In genomic region chr5:136804246-136804645, GRCm38 (mm10) we compare ENCODE assay signal across 17 mouse cellular contexts.
DNase-seq lines count a peak whose midpoint lies in the region; ATAC-seq and TF ChIP-seq lines count a peak whose summit lies in the region.
"Had no signal": no experiment of that assay in that cellular context is flagged by ENCODE, and none has a peak within 500 bp of the region (broad histone marks: within the 10 kb centered on the region; RNA-seq: fewer than 3 reads in every experiment).

No protein-coding gene starts in this region.

- H3K79me2 ChIP-seq in heart, adult 2 months (replicated peaks; ENCODE audit: control insufficient read depth, insufficient read depth, low read length), result no peaks in the 10 kb centered on the region

- H3K9me3 ChIP-seq in heart, embryonic 13.5 days, result no peaks in the 10 kb centered on the region
- H3K9me3 ChIP-seq in embryonic facial prominence, embryonic 12.5 days, result no peaks in the 10 kb centered on the region
- H3K9me3 ChIP-seq in limb, embryonic 12.5 days, result no peaks in the 10 kb centered on the region

- ATAC-seq in heart, embryonic 13.5 days (ENCODE audit: extremely low read depth, insufficient number of reproducible peaks, low FRiP score, low TSS enrichment), result no peak
- ATAC-seq in embryonic facial prominence, embryonic 12.5 days (ENCODE audit: insufficient number of reproducible peaks, insufficient read depth, low FRiP score, low TSS enrichment), result no peak
- ATAC-seq in limb, embryonic 12.5 days (ENCODE audit: insufficient number of reproducible peaks, insufficient read depth, low FRiP score, low TSS enrichment, low read depth), result no peak
- ATAC-seq in monocyte, adult 5-6 weeks (replicated peaks; ENCODE audit: insufficient number of reproducible peaks, low FRiP score, low TSS enrichment, poor library complexity, severe bottlenecking), result no peak
- ATAC-seq: intestine, postnatal 0 days had no signal

- peaks cover 47% of the 10 kb centered on the region for H3K4me1 ChIP-seq in heart, embryonic 13.5 days
- no peaks in the 10 kb centered on the region for H3K4me1 ChIP-seq in heart, adult 2 months (ENCODE audit: control insufficient read depth, insufficient read depth, low read length)
- peaks cover 53% of the 10 kb centered on the region for H3K4me1 ChIP-seq in embryonic facial prominence, embryonic 12.5 days
- H3K4me1 ChIP-seq in limb, embryonic 12.5 days (replicated peaks), result peaks cover 67% of the 10 kb centered on the region

- DNase-seq in heart, adult 2 months, result no peak
- peak; percentile 35 for DNase-seq in 3T3-L1 (ENCODE audit: low read depth, low spot score)
- no peak for DNase-seq in right cerebral cortex, postnatal 10 days (ENCODE audit: low spot score in 2 of 2)
- DNase-seq: adrenal gland, postnatal 25 days; cerebellum, adult 2 months; gastrocnemius, adult 2 months; left cerebral cortex, postnatal 4 days; midbrain, embryonic 14.5 days; spleen, adult 18-20 months; thymus, adult 18-20 months had no signal

- H3K36me3 ChIP-seq in heart, embryonic 13.5 days, result no peaks in the 10 kb centered on the region
- no peaks in the 10 kb centered on the region for H3K36me3 ChIP-seq in heart, adult 2 months (ENCODE audit: control insufficient read depth, insufficient read depth, low read length)
- no peaks in the 10 kb centered on the region; the same call in 1 of the 2 replicates for H3K36me3 ChIP-seq in embryonic facial prominence, embryonic 12.5 days
- H3K36me3 ChIP-seq in limb, embryonic 12.5 days, result peaks cover 3% of the 10 kb centered on the region; the same call in 1 of the 2 replicates

- no peak overlapping the region for H3K4me3 ChIP-seq in heart, embryonic 13.5 days
- no peak overlapping the region for H3K4me3 ChIP-seq in heart, adult 2 months
- no peak overlapping the region for H3K4me3 ChIP-seq in embryonic facial prominence, embryonic 12.5 days
- H3K4me3 ChIP-seq in limb, embryonic 12.5 days (replicated peaks), result no peak overlapping the region
- H3K4me3 ChIP-seq: gastrocnemius, adult 2 months; layer of hippocampus, adult 2 months had no signal

- no peak for TF ChIP-seq CTCF in heart, adult 2 months (IDR thresholded peaks at IDR 0.05)

- TF ChIP-seq EP300 in heart, adult 2 months (IDR thresholded peaks at IDR 0.05; ENCODE audit: insufficient read depth, low read depth, low read length), result no peak

- intact Hi-C loops in heart, adult 2 months (cut with DNase I), result no loop called here

- H3K27me3 ChIP-seq in heart, embryonic 13.5 days (replicated peaks), result peaks cover 15% of the 10 kb centered on the region
- no peaks in the 10 kb centered on the region for H3K27me3 ChIP-seq in heart, adult 2 months (ENCODE audit: control insufficient read depth, insufficient read depth, low read length)
- no peaks in the 10 kb centered on the region for H3K27me3 ChIP-seq in embryonic facial prominence, embryonic 12.5 days
- no peaks in the 10 kb centered on the region for H3K27me3 ChIP-seq in limb, embryonic 12.5 days

- H3K27ac ChIP-seq in heart, embryonic 13.5 days (replicated peaks), result peak overlapping the region; percentile 24; the same call in 1 of the 2 replicates
- H3K27ac ChIP-seq in heart, adult 2 months, result no peak overlapping the region
- H3K27ac ChIP-seq in embryonic facial prominence, embryonic 12.5 days, result peak overlapping the region; percentile 83
- H3K27ac ChIP-seq in limb, embryonic 12.5 days, result peak overlapping the region; percentile 81
- H3K27ac ChIP-seq: gastrocnemius, adult 2 months; kidney, postnatal 0 days; layer of hippocampus, adult 2 months had no signal

- no peak overlapping the region for H3K9ac ChIP-seq in heart, embryonic 13.5 days
- H3K9ac ChIP-seq in heart, adult 2 months (ENCODE audit: low read depth, low read length), result no peak overlapping the region
- H3K9ac ChIP-seq in embryonic facial prominence, embryonic 12.5 days, result no peak overlapping the region
- H3K9ac ChIP-seq in limb, embryonic 12.5 days (replicated peaks), result no peak overlapping the region

- TF ChIP-seq POLR2A in heart, adult 2 months (IDR thresholded peaks at IDR 0.05; ENCODE audit: insufficient read depth, low read depth, low read length), result no peak

- no peak overlapping the region for H3K4me2 ChIP-seq in heart, embryonic 13.5 days
- H3K4me2 ChIP-seq in embryonic facial prominence, embryonic 12.5 days (replicated peaks), result no peak overlapping the region
- no peak overlapping the region for H3K4me2 ChIP-seq in limb, embryonic 12.5 days

- WGBS in heart, embryonic 13.5 days, result 58% methylated on average over 1 of the region's 1 CpGs
- 72% methylated on average over 1 of the region's 1 CpGs for WGBS in heart, adult 2 months
- 36% methylated on average over 1 of the region's 1 CpGs for WGBS in embryonic facial prominence, embryonic 12.5 days
- 34% methylated on average over 1 of the region's 1 CpGs for WGBS in limb, embryonic 12.5 days
